Mouse (Mus musculus) colon, adult 2 months (tissue): ENCODE measurements around the gene Hsd3b4. TPM values are rescaled to one million over a fixed set of nuclear protein-coding genes. Genes with fewer than 3 reads are reported as not detected.

ENCODE experiments used
- polyA plus RNA-seq: library from polyadenylated mRNA; depleted of rRNA; stranded (reverse); fragments of >200 nt; gene quantifications from 2 replicates; pipeline ENCODE4 v1.2.3, GENCODE M21; 2012; rRNA removed

The Hsd3b4 gene
- not detected in 2 replicates for polyA plus RNA-seq

GRCm38 (mm10) chr3:98510414-98510813 is at the start of gene Hsd3b4:
Hsd3b4 (minus strand) TSS chr3:98510514.

GRCm38 (mm10) chr3:98457026-98457425 is 53.3 kb downstream of the Hsd3b4 start, which contains the start of gene Gm4450:
Gm4450 (minus strand) TSS chr3:98457126.

Other genes with a start within 250 kb of the Hsd3b4 start
- 212 and 256 TPM in 2 replicates for gene Hmgcs2, start 230.1 kb downstream of the Hsd3b4 start, polyA plus RNA-seq
- 22.0 and 29.5 TPM in 2 replicates for gene Phgdh, start 170.5 kb downstream of the Hsd3b4 start, polyA plus RNA-seq
- gene Zfp697, start 128.1 kb downstream of the Hsd3b4 start, polyA plus RNA-seq = 2.0 and 2.5 TPM in 2 replicates
- gene Gm4450, start 53.4 kb downstream of the Hsd3b4 start, polyA plus RNA-seq = not detected in 2 replicates
- not detected in 2 replicates for gene Gm10681, start 78.3 kb upstream of the Hsd3b4 start, polyA plus RNA-seq
- gene Hsd3b5, start 119.7 kb upstream of the Hsd3b4 start, polyA plus RNA-seq = not detected in 2 replicates
- 8.5 and 9.4 TPM in 2 replicates for gene Hsd3b2, start 214.0 kb upstream of the Hsd3b4 start, polyA plus RNA-seq